Mouse (Mus musculus) brain, embryonic 14.5 days (tissue): Measurements from ENCODE around the gene Actl7b.

ENCODE experiments used
- CTCF ChIP-seq: fragments of 200-500 bp; IDR thresholded peaks from 2 replicates; pipeline ENCODE4 v1.5.1; 2012; ENCODE audit warnings: inconsistent platforms, mild to moderate bottlenecking, moderate library complexity, borderline replicate concordance; ENCODE audit not compliant: insufficient read depth, insufficient read length; ENCODE audit errors: extremely low read depth
- POLR2A ChIP-seq: fragments of 200-500 bp; IDR thresholded peaks from 2 replicates; pipeline ENCODE4 v1.6.1; 2012; ENCODE audit warnings: mild to moderate bottlenecking, inconsistent platforms, borderline replicate concordance; ENCODE audit not compliant: poor library complexity, insufficient read depth, insufficient read length, severe bottlenecking; ENCODE audit errors: extremely low read depth

- TF ChIP-seq CTCF (no peak), POLR2A (no peak)
Observed at GRCm38 (mm10) chr4:56716801-56717200, 24.4 kb downstream of the Actl7b start.
